Mouse (Mus musculus): ENCODE data around the gene Pacs2. TPM values are rescaled to one million over a fixed set of nuclear protein-coding genes. Genes with fewer than 3 reads are reported as not detected.

The Pacs2 gene
- polyA plus RNA-seq, 1 experiment from 2014 or later, result 14.3 TPM

GRCm38 (mm10) chr12:113051628-113052403 is 37.5 kb downstream of the Pacs2 start:
- Histone ChIP-seq H3K36me3 (replicated peaks) (peaks cover 93% of the 10 kb centered on the region), H3K27me3 (replicated peaks; ENCODE audit: low read depth, poor library complexity, severe bottlenecking) (no peaks in the 10 kb centered on the region)
- 40% methylated on average over 9 of the region's 9 CpGs for WGBS

DNA sequence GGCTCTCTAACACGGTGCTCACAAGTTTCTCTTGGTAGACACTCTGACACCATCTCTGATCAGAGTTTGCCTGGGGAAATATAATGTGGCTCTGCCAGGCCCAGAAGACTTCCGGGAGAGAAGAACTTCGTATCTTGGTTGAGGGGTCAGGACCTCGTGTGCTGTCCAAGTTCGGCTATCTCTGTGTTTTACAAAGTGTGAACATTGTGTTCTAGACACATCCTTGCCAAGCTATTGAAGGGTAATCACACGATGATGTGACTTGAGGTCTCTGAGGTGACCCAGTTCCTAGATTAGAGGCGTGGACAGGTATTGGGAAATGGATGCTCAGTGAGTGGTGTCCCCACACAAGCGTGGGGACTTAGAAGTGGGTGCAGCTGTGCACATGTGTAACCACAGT is 41.8 kb downstream of the Pacs2 start:
- no peaks in the 10 kb centered on the region for H3K27me3 ChIP-seq (replicated peaks; ENCODE audit: low read depth, poor library complexity, severe bottlenecking)
- H3K36me3 ChIP-seq (replicated peaks), result peaks cover 96% of the 10 kb centered on the region
- no peak overlapping the region for H3K4me3 ChIP-seq
- DNase-seq (ENCODE audit: low spot score), result no peak
- H3K9me3 ChIP-seq, result no peaks in the 10 kb centered on the region
- H3K27ac ChIP-seq (replicated peaks), result no peak overlapping the region
- 88% methylated on average over 8 of the region's 8 CpGs for WGBS
- H3K4me1 ChIP-seq, result peaks cover 12% of the 10 kb centered on the region

More at GRCm38 (mm10) chr12:113051628-113052403, 37.5 kb downstream of the Pacs2 start:
- Histone ChIP-seq H3K9me3 (no peaks in the 10 kb centered on the region), H3K27ac (replicated peaks) (peak overlapping the region; percentile 82), H3K4me3 (no peak overlapping the region; the same call in 1 of the 2 replicates), H3K4me1 (peaks cover 19% of the 10 kb centered on the region)
- DNase-seq (ENCODE audit: low spot score), result peak; percentile 54

DNA sequence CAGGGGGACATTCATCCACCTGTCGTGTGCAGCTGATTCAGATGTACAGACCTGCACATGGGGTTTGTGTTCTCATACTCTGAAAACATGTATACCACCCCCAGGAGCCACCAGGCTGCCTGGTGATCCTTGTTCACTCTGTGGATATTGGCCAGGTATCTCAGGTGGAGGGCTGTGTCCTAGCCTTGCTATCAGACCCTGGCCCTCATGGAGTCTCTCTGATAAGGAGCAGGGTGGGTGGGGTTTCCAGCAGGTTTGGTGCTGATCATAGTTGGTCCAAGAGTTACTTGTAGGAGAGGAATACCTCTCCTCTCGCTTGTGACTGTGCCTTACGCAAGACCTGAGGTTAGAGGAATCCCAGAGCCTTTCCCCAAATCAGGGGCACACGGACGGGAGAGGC is 45.9 kb downstream of the Pacs2 start:
- DNase-seq (ENCODE audit: low spot score), result no peak
- peaks cover 94% of the 10 kb centered on the region for H3K36me3 ChIP-seq (replicated peaks)
- H3K9me3 ChIP-seq, result no peaks in the 10 kb centered on the region
- 89% methylated on average over 5 of the region's 5 CpGs for WGBS
- no peaks in the 10 kb centered on the region for H3K27me3 ChIP-seq (replicated peaks; ENCODE audit: low read depth, poor library complexity, severe bottlenecking)
- no peak overlapping the region for H3K4me3 ChIP-seq
- H3K27ac ChIP-seq (replicated peaks), result no peak overlapping the region
- no peaks in the 10 kb centered on the region for H3K4me1 ChIP-seq

- Histone ChIP-seq H3K27ac (replicated peaks) (no peak overlapping the region), H3K4me3 (no peak overlapping the region), H3K36me3 (replicated peaks) (peaks cover 97% of the 10 kb centered on the region), H3K9me3 (no peaks in the 10 kb centered on the region), H3K27me3 (replicated peaks; ENCODE audit: low read depth, poor library complexity, severe bottlenecking) (no peaks in the 10 kb centered on the region), H3K4me1 (no peaks in the 10 kb centered on the region)
- DNase-seq (ENCODE audit: low spot score), result no peak
- WGBS, result 90% methylated on average over 9 of the region's 9 CpGs
Measured at GRCm38 (mm10) chr12:113061606-113062005, 47.3 kb downstream of the Pacs2 start.

DNA sequence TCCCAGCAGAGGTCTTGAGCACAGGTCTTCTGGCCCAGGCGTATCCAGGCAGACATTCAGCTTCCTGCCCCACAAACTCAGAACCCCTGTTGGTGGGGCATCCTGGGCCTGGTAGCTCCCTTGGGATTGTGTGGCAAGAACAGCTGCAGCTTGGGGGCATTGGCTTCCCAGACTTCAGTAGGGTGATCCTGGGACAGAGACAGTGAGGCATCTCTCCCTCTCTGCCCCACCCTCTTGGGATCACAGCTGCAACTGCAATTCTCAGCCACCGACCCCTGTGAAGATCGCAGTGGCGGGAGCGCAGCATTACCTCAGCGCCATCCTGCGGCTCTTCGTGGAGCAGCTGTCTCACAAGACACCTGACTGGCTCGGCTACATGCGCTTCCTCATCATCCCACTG is 47.9 kb downstream of the Pacs2 start:
- peaks cover 97% of the 10 kb centered on the region for H3K36me3 ChIP-seq (replicated peaks)
- no peaks in the 10 kb centered on the region for H3K27me3 ChIP-seq (replicated peaks; ENCODE audit: low read depth, poor library complexity, severe bottlenecking)
- H3K27ac ChIP-seq (replicated peaks), result no peak overlapping the region
- no peak for DNase-seq (ENCODE audit: low spot score)
- H3K4me1 ChIP-seq, result no peaks in the 10 kb centered on the region
- WGBS, result 86% methylated on average over 10 of the region's 10 CpGs
- no peak overlapping the region for H3K4me3 ChIP-seq
- no peaks in the 10 kb centered on the region for H3K9me3 ChIP-seq

GRCm38 (mm10) chr12:113063700-113064099 is 49.4 kb downstream of the Pacs2 start:
- Histone ChIP-seq H3K9me3 (no peaks in the 10 kb centered on the region), H3K36me3 (replicated peaks) (peaks cover 97% of the 10 kb centered on the region), H3K4me1 (no peaks in the 10 kb centered on the region), H3K27me3 (replicated peaks; ENCODE audit: low read depth, poor library complexity, severe bottlenecking) (no peaks in the 10 kb centered on the region), H3K4me3 (no peak overlapping the region), H3K27ac (replicated peaks) (no peak overlapping the region)
- no peak for DNase-seq (ENCODE audit: low spot score)
- WGBS, result 87% methylated on average over 7 of the region's 7 CpGs

- WGBS, result 88% methylated on average over 7 of the region's 7 CpGs
- H3K27ac ChIP-seq (replicated peaks), result no peak overlapping the region
- peaks cover 89% of the 10 kb centered on the region for H3K36me3 ChIP-seq (replicated peaks)
- 0 out of 2 replicates have a peak, but pooled peaks cover under 1% of the 10 kb centered on the region for H3K4me1 ChIP-seq
- no peaks in the 10 kb centered on the region for H3K9me3 ChIP-seq
- DNase-seq (ENCODE audit: low spot score), result no peak
- no peaks in the 10 kb centered on the region for H3K27me3 ChIP-seq (replicated peaks; ENCODE audit: low read depth, poor library complexity, severe bottlenecking)
- H3K4me3 ChIP-seq, result no peak overlapping the region
Measured at GRCm38 (mm10) chr12:113068002-113068401, 53.7 kb downstream of the Pacs2 start.

DNA sequence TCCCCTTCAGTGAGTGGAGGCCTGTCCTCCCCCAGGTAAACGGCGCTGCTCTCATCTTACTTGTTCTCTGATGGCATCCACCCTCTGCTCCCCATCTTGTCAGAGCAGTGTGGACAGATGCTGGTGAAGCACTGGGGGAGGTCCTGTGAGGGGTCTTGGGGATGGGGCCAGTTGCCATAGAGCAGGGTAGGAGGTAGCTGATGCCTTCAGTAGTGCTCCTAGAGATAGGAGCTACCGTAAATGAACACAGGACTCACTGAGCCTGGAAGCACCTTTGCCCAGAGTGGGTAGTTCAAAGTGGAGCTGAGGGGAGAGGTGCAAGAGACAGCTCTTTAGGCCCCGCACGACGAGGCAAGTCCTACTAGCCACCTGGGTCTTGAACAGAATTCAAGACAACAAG is 55.1 kb downstream of the Pacs2 start:
- H3K4me3 ChIP-seq, result no peak overlapping the region
- no peak for DNase-seq (ENCODE audit: low spot score)
- peaks cover 14% of the 10 kb centered on the region for H3K4me1 ChIP-seq
- H3K36me3 ChIP-seq (replicated peaks), result peaks cover 75% of the 10 kb centered on the region
- H3K27me3 ChIP-seq (replicated peaks; ENCODE audit: low read depth, poor library complexity, severe bottlenecking), result no peaks in the 10 kb centered on the region
- WGBS, result 96% methylated on average over 6 of the region's 6 CpGs
- no peaks in the 10 kb centered on the region for H3K9me3 ChIP-seq
- no peak overlapping the region for H3K27ac ChIP-seq (replicated peaks)

- Histone ChIP-seq H3K36me3 (replicated peaks) (peaks cover 60% of the 10 kb centered on the region), H3K4me1 (peaks cover 27% of the 10 kb centered on the region), H3K4me3 (no peak overlapping the region), H3K9me3 (no peaks in the 10 kb centered on the region), H3K27me3 (replicated peaks; ENCODE audit: low read depth, poor library complexity, severe bottlenecking) (no peaks in the 10 kb centered on the region), H3K27ac (replicated peaks) (no peak overlapping the region)
- DNase-seq (ENCODE audit: low spot score), result no peak
- WGBS, result 94% methylated on average over 6 of the region's 6 CpGs
Measured at GRCm38 (mm10) chr12:113071321-113071720, 57.0 kb downstream of the Pacs2 start.

GRCm38 (mm10) chr12:113071827-113072226 is 57.5 kb downstream of the Pacs2 start:
- Histone ChIP-seq H3K36me3 (replicated peaks) (peaks cover 55% of the 10 kb centered on the region), H3K27ac (replicated peaks) (no peak overlapping the region), H3K9me3 (no peaks in the 10 kb centered on the region), H3K27me3 (replicated peaks; ENCODE audit: low read depth, poor library complexity, severe bottlenecking) (no peaks in the 10 kb centered on the region), H3K4me1 (peaks cover 27% of the 10 kb centered on the region), H3K4me3 (no peak overlapping the region)
- 79% methylated on average over 6 of the region's 6 CpGs for whole genome bisulfite sequencing
- no peak for DNase-seq (ENCODE audit: low spot score)

DNA sequence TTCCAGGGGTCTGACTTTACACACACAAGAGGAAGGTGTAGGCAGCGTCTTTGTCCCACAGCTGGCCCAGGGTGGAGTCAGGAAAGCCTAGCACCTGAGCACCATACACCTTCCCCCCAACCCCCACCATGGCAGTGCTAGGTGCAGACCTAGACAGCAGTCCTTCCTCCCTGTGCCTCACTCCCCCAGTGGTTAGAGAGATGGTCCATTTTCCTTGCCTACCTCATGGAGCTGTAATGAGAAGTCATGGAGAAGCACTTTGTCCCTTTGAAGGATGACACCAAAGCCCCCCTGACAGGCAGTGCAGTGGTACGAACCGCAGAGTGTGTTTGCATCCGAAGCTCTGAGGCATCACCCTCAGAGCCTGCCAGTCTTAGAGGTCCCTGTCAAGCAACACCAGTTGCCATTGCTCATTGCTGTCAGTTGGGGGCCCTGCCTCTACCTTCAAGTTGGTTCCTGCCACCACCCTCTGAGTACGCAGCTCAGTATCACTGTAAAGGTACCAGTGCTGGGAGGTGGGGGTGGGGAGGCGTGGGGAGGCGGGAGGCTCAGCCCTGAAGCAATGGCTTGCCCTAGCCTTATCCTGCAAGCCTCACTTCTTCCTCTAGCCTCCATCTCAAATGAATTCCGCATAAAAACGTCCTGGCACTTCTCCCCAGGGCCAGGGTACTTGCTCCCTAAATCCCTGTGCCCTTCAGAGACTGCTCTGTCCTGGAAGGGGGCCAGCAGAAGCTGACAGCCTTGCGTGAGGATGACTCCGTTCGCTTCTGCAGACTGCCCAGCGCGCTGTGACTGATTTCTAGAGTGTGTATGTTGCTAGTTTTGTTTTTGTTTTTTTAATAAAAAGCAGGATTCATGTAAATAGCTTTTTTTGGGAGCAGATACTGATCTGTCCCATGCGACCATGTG is 59.4 kb downstream of the Pacs2 start:
- Histone ChIP-seq H3K36me3 (replicated peaks) (peaks cover 36% of the 10 kb centered on the region), H3K9me3 (no peaks in the 10 kb centered on the region), H3K27ac (replicated peaks) (peak overlapping the region; percentile 89), H3K4me3 (peak overlapping the region; percentile 67), H3K27me3 (replicated peaks; ENCODE audit: low read depth, poor library complexity, severe bottlenecking) (no peaks in the 10 kb centered on the region), H3K4me1 (peaks cover 27% of the 10 kb centered on the region)
- WGBS, result 13% methylated on average over 15 of the region's 15 CpGs
- peak; percentile 47 for DNase-seq (ENCODE audit: low spot score)

DNA sequence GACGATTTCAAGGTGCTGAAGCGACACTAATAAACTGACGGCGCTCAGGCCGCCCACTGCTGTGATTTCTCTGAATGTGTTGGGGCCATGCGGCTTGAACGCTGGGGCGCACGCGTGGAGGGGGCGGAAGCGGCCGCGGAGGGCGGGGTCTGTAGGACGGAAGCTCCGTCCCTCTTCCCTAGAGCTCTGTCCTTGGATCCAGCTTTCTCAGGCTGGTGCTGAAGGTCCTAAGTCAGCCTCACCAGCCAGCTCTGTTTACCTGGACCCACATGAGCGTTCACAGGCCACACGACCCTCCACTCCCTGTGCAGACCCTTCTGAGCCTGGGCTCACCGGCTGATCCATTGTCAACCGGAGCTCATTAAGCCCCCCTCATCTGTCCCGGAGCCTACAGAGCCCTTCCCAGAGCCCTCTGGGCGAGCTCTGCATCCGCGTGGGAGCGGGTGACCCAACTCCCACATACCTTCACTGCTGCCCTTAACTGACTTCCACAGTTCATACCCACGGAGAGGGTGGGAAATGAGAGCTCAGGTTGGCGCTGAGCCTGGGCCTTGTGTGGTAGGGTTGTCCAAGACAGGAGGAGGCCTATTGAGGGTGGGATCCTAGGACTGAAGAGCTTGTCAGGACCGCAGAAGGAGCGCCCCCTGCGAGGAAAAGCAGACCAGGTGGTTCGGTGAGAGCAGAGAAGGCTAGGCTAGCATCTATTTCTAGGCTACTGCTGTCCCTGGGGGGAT is 60.2 kb downstream of the Pacs2 start, which contains the start of gene Tex22:
Gene Tex22 (plus strand): TSS at position 174 of the 734 bp plus-strand sequence.
- Histone ChIP-seq H3K27ac (replicated peaks) (peak within 1 kb of the TSS; percentile 89), H3K36me3 (replicated peaks) (peaks cover 28% of the 10 kb centered on the region), H3K9me3 (no peaks in the 10 kb centered on the region), H3K4me1 (peaks cover 27% of the 10 kb centered on the region), H3K4me3 (peak within 1 kb of the TSS; percentile 67), H3K27me3 (replicated peaks; ENCODE audit: low read depth, poor library complexity, severe bottlenecking) (no peaks in the 10 kb centered on the region)
- peak; percentile 89 for DNase-seq (ENCODE audit: low spot score)
- 3% methylated on average over 32 of the region's 32 CpGs for WGBS
